Mouse (Mus musculus) layer of hippocampus, postnatal 25 days (tissue): ENCODE measurements at regions not wholly inside any gene's neighbourhood (a gene's known extent, or its start where the extent isn't known, plus 50 kb on each side); places are given as distances from the start of the nearest gene placed in this dataset.
"Not testable (repeated sequence)": the region's sequence is repeated elsewhere in the genome, so short reads cannot be mapped to it uniquely, and the experiment has no call there.

Source experiments
- DNase-seq, 2 experiments: peaks; one replicate each; pipeline ENCODE4 v3.0.0; 2022; ENCODE audit warnings: mixed read lengths in 2 of 2, low spot score in 1 of 2; ENCODE audit errors: extremely low spot score in 1 of 2

DNA sequence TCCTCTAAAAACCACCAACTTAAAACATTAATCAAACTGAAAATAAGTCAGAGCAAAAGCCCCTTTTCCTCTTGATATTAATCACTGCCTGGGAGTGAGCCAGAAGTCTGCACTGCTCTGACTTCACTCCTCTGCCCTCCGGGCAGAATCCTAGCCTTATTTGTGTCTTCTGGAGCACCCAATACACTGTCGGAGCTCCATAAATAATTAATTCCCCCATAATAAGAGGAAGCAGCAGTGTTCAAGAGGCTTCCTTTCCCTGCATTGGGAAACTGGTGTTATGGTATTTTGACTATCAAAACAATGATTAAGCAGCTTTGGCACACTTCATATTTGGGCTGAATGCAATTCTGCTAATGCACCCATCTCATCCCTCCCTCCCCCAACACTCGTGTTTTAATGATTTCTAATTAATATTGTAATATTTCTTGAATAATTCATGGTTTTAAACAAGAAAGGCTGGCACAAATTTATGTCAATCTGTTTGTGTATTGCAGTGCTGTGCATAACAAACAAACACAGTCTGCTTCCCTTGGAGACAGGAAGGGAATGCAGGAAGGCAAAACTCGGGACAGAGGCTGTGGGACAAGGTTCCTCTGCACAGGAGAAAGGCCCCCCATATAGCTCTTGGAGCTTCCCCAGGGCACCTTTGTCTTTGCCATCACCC is 523.5 kb upstream of the Stxbp6 start:
- no peak for DNase-seq

DNA sequence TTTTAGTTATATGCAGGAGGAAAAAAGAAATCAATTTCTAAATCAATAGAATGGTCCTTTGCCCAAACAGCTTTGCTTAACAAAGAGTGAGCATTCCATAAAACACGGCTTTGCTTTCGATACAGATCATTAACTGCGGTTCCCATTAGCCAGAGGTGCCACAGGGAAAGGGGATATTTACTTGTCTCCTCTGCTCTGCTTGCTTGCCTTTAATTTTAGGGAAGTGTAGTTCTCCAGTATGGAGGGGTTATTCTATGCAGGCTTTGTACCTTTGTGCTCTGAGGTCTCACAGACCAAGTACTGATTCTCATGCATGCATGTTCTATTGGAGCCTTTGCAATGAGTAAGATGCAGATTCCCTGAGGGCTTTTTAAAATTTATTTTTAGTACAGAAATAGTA is 520.2 kb upstream of the Stxbp6 start:
- no peak for DNase-seq

DNA sequence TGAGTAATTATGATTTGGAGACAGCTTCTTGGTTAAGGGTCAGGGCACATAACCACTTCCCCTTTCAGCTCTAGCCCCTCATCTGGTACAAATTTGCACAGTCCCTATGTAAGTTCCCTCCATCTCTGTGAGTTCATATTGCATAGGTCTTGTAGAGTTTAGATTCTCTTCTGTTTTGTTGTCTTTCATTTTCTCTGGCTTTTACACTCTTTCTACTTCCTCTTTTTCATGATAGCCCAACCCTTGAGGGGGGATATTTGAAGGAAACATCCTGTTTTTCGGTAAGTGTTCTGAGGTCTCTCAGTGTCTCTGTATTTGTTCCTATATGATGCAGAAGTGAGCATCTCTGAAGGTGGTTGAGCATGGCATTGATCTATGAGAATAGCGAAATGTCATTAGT is 515.7 kb upstream of the Stxbp6 start:
- no peak for DNase-seq

DNA sequence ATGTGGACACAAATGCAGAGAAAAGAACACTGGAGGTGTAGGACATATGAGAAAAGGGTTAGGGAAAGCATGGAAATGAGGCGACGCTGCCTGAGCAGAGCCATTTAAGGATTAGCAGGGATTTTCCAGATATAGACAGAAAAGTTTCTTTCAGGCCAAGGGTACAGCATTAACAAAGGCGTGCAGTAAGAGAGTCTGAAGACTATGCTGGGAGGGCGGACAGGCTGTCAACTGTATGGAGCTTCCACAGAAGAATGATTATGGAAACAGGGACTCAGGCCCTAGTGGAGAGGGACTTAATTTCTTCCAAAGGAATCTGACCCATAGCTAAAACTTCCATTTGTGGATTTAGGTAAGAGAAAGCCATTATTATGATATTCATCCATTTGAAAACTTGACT is 511.3 kb upstream of the Stxbp6 start:
- no peak for DNase-seq

DNA sequence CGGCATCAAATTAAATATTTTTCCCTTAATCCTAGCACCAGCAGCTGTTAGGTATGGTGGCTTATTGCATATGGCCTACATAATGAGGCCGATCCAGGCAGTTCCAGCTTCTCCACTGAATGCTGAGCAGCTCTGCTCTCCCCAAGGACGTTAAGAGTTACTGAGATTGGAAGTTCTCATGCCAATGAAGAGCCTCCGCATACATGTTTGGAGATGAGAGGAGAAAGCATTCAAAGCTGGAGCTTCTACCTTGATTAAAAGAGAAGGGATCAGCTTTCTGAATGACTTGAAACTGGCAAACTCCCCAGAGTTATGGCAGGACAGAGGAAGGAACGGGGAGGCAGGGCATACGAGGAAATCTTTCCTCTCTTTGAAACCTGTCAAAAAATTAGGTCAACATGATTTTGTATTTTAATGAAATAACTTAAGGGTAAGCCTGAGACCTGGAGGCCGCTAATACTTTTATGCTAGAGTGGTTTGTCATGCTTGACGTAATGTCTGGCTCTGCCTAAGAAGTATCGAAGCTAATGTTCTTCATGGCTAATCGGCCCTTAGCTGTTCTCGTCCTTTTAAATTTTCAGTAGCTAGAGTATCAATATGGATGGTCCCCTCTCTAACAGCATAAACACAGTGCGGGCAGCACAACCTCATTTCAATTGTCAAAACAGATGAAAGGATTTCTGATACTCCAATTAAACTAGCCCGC is 489.0 kb upstream of the Stxbp6 start:
- no peak for DNase-seq

DNA sequence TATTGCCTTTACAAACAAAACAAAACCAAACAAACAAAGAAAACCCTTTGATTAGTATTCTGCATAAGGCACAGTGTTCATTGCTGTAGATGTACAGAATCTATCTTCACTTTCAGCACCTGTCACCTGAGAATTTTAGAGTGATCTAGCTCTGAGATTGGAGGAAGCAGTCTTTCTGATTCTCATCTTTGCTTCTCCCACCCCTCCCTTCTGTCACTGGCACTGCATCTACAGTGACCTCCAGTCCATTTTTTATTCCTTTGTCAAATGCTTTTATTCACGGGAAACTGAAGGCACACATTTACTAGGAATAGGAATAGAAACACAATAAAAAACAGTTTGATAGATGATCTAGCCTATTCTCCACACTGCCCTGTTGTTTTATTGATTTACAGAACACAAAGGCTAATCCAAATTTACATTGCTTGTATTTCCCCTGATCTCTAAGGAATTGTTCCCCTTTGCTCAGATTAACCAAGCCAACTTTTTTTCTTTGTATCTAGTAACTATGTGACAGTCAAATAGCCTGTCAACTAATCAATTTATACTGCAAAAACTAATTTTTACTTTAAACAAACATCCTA is 488.2 kb upstream of the Stxbp6 start:
- DNase-seq = no peak

DNA sequence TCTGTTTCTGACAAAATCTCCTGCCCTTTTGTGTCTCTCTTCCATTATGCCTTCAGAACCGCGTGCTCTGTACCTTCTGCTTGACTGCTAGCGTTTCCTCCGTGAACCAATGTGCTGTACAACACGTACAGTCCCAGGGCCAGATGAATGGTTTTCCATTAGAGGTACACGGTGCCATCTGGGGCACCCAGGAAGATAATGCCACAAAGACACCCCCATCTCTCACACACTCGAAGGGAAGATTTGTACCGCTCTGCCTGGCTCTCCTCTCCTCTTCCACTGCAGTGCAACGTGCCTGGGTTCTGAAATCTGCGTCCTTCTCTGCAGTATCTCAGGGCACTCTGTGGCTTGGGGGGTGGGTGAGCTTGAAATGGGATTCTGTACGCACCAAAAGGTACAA is 487.4 kb upstream of the Stxbp6 start:
- DNase-seq = peak in 1 of 2 experiments; percentile 4

DNA sequence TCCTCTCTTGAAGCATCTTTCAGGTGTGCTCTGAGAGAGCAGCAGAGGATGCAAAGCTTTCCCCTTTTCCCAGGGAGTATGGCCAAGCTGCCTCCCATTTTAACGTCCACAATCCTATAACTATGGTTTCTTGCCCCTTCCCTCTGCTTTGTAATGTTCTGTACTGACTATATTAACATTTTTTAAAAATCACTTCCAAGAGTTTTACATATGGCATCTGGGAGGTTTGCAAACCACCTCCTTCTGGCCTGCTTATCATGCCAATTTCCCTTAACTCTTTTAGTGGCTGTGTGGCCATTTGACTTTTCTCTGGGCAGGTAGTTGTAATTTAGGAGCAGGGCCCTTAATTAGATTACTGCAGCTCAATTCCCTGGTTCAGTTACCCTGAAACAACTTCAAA is 486.9 kb upstream of the Stxbp6 start:
- no peak for DNase-seq

DNA sequence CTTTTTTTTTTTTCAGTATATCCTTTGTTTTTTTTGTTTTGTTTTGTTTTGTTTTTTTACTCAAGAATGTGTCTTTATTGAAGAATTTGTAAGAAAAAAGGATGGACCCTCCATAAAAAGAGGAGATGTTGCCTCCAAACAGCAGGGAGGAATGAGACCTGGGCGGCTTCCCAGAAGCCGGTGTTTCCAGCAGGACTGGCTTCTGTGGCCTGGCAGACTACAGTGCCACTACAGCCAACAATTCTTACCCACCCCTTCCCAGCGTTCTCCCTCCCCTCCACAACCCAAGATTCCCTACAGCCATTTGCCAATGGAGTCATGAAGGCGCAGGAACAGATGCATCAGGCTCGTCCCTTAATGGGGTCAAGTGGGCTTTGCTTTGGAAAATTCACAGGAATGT is 475.4 kb upstream of the Stxbp6 start:
- not testable (repeated sequence) for DNase-seq

DNA sequence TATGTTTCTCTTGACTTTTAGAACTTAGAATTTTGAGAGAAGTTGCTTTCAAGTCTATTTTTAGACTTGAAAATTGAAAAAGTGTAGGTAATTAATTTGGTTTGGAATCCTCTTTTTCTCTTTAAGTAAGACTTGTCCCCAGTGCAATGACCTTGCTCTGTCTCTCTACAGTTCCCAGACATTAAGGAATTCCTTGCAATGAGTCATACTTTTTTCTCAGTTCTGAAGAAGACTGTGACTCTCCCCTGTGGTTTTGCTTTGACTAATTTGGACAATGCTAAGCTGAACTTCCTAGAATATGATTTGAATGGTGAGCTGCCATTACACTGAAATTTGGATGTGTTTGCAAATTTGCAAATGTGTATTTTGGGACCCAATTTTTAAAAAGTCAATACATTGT is 445.0 kb upstream of the Stxbp6 start:
- no peak for DNase-seq

DNA sequence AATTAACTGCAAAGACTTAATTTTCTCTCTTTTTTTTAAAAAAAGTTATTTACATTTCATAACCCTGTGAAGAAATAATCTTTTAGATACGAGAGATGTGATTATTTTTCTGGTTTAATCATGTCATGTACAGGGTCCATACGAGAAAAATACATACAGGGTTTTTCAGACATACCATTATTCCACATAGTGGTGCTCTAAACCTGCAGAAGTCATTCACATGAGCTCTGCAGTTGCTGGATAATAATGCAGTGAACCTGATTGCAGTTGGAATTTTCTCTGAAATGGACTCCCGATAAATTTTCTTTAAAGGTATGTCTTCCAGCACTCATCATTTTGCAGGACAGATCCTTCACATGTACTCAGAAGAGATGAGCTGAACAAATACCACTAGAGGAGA is 439.9 kb upstream of the Stxbp6 start:
- DNase-seq = no peak

DNA sequence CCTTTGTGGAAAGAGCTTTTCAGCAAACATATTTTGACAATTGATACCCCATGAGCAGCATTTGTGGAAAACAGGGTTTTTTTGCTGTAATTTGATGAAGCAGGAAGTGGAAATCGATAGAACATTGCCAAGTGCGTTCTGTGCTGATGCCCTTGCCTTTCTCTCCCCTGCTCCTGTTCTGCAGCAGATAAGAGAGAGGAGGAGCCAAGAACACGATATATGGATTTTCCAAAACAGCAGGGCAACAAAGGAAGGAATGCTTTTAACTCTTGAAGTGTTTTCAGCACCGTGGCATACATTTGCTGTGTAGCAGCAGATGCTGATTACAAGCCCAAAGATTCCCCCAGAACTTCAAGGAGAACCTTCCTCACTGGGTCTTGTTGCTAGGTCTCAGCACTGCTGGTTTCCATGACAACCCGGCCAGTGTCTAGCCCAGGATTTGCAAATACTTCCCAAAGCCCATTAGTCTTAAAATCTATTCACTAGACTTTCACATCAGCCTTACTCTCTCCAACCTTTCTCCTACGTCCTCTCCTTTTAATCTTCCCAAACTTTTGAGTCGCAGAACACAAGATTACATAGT is 433.0 kb upstream of the Stxbp6 start:
- DNase-seq = no peak

DNA sequence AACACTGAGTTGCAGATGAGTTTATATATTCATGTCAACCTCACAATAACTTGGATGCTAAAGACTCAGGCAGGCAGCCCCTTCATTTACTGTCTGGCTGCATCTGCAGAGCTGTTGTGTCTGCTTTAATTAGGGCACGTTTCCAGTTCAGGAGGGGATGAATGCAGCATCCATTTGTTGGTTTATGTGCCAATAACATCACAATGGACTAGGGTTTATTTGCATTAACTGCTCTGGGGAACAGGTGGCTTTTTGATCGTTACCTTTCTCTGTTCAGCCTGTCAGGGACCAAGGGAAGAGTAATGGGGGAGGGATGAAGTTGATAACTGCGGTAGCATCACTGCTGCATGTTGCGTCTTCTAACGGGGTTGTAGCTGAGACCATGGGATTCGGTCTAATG is 425.3 kb upstream of the Stxbp6 start:
- DNase-seq = no peak

DNA sequence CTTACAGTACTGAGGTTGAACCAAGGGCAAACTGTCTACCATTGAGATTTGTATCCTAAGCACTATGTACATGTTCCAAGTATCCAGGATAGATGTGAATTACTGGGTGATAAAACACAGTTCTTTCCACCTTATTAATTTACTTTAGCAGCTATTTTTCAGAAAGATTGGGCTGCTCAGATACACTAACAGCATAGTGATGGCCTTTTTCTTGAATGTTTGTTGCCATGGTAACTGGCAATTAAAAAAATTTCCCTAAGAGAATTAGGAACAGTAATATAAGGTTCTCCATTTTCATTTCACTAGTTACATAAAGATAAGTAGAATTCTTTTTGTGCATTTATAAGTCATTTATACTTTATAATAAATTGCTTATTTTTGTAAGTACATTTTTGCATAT is 423.7 kb upstream of the Stxbp6 start:
- DNase-seq = no peak

DNA sequence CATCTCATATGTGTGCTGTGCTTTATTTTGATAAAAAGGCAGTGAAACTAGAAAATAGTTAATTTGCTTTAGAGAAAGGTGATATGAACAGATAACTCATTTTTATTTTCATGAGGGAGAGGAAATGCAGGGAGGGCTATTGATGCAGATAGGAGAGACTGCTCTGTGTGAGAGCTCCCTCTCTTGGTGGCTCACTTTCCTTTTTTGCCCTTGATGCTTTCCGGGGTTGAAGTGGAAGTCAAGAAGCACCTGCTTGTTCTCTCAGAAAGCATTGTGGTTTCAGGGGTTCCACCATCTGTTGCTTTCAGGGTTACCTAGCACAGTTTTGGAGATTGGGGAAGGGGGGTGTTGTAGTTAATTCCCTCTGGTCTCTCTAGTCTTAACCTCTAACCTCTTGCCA is 414.5 kb upstream of the Stxbp6 start:
- DNase-seq = no peak

DNA sequence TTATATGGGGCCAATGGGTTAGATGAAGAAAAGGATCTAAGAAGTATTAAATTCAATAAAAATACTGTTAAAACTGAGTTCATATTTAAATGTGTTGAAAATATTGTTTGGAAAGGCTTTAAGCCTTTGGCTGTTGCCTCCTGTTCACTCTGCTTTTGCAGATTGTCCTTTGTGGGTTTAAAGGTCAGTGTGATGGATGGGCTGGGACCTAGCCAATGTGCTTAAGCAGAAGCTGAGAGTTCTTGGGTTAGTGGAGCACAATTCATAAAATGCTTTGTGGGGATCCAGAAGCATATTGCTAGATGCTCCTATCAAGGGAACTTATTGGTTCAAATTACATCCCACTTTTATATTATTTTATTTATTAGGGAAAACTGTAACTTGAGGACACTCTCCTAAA is 402.4 kb upstream of the Stxbp6 start:
- no peak for DNase-seq

DNA sequence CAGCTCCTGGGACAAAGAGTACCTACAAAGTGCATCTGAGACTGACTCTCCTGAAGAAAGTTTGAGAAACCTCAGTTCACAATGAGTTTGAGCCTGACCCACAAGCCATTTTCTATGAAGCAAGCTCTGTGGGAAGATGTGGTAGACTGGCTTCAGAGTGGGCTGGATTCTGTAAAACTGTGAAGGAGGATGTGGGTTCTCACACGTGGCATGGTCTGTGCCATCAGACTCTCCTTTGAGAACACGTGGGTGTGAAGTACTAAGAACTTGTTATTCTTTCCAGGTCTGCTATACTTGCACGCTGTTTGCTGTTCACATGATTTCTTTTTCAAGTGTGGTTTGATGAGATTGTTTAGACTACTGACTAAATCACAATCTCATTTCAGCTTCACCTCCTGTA is 393.6 kb upstream of the Stxbp6 start:
- DNase-seq = no peak

DNA sequence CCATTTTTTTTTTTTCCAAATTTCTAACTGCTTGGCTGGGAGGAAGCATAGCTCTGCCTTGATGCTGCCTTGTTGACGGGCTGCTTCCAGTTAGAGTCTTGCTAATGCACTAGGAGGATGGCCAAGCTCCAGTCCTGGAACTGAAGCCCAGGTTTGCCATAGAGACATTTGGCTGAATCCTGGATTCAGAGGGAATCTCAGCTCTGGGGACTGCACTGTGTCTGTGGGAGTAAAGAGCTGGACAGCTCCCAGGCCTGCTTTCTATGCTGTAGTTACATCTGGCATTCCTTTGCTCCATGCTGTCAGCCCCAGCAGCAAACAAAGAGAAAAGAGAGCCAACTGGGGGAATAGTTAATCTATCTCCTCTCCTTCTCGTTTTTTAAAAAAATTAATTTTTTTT is 392.5 kb upstream of the Stxbp6 start:
- peak in 1 of 2 experiments; percentile 28 for DNase-seq

DNA sequence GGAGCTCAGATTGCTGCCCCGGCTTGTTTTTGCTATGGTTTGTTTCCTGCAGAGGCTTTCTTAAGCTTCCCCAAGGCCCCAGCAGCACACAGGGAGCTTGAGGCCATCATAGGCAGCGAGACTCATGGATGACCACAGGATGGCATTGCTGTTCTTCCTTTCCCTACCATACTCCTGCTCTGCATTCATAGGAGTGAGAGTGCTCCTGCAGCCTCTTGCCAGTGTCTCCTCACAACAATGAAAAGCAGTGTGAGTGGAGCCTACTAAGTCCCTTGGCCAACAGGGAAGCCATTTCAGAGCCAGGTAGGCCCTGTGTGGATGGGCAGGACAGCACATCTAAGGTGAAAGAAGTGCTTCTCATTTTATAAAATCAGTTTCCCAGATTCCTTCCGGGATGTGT is 391.6 kb upstream of the Stxbp6 start:
- DNase-seq = peak; percentile 20

DNA sequence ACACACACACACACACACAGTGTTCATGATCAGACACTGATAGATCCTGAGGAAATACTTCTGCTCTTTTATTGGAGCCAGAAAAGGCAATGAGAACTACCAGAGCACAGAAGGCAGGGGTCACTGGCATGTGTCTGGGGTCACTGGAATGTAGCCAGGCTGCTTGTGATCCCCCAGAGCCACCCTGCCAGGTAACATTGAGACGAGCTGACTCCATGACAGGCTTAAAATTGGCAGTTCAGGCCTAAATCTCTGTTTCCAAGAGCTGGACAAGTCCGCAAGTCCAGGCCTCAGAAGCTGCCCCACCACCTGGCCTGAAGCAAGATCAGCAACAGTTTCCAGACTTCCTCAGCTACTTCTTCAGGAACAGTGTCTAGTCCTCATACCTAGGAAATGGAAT is 390.4 kb upstream of the Stxbp6 start:
- no peak for DNase-seq

DNA sequence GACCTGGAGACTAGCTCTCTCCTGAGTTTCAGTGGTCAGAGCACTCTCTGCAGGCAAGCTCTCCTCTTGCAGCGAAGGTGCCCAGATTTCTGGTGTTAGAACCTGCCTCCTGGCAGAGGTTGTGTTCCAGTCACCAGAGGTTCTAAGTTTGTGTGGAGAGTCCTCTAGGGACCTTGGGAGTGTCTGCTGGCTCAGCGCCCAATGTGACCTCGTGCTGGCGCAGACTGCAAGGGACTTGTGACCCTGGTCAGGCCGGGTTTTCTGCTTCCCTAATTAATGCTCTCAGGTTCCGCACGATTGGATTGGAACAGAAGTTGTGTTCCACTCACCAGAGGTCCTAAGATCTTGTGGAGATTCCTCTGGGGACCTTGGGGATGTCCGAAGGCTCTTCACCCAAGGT is 384.2 kb upstream of the Stxbp6 start:
- DNase-seq = not testable (repeated sequence)
